Mouse (Mus musculus) forebrain, embryonic 13.5 days (tissue): ENCODE results near the gene Bag3. TPM values are rescaled to one million over a fixed set of nuclear protein-coding genes. Genes with fewer than 3 reads are reported as not detected.

Source experiments
- ATAC-seq: fragments of 200-750 bp; cut with Nextera tagmentation; 2 replicates; pipeline ENCODE4 v1.8.0; 2017
- H3K27ac ChIP-seq: fragments of 300-500 bp; sonication (generic); 2 replicates; pipeline ENCODE4 v1.5.1; 2015; ENCODE audit warnings: inconsistent platforms, mild to moderate bottlenecking, moderate library complexity
- H3K27me3 ChIP-seq: fragments of 300-500 bp; sonication (generic); 2 replicates; pipeline ENCODE4 v1.6.1; 2015; ENCODE audit warnings: mild to moderate bottlenecking, inconsistent platforms
- H3K36me3 ChIP-seq: fragments of 300-500 bp; sonication (generic); 2 replicates; pipeline ENCODE4 v1.6.1; 2015; ENCODE audit warnings: mild to moderate bottlenecking, inconsistent platforms; ENCODE audit not compliant: poor library complexity, severe bottlenecking
- H3K4me1 ChIP-seq: fragments of 300-500 bp; sonication (generic); 2 replicates; pipeline ENCODE4 v1.6.1; 2015; ENCODE audit warnings: inconsistent platforms
- H3K4me2 ChIP-seq: fragments of 300-500 bp; sonication (generic); 2 replicates; pipeline ENCODE4 v1.6.1; 2015; ENCODE audit warnings: inconsistent platforms, mild to moderate bottlenecking, moderate library complexity
- H3K4me3 ChIP-seq: fragments of 300-500 bp; sonication (generic); 2 replicates; pipeline ENCODE4 v1.5.1; 2015; ENCODE audit warnings: mild to moderate bottlenecking, inconsistent platforms
- H3K9ac ChIP-seq: fragments of 300-500 bp; sonication (generic); 2 replicates; pipeline ENCODE4 v1.6.1; 2015; ENCODE audit warnings: mild to moderate bottlenecking, inconsistent platforms
- H3K9me3 ChIP-seq: fragments of 300-500 bp; sonication (generic); replicated peaks from 2 replicates; pipeline ENCODE4 v1.6.1; 2016; ENCODE audit warnings: inconsistent platforms
- WGBS: fragments of 180-500 bp; shearing (Covaris S2); methylation state at CpG from one replicate; pipeline ENCODE4 v1.1.7; 2015; 5-methylcytosine and 5-hydroxymethylcytosine counted together
- polyA plus RNA-seq: library from polyadenylated mRNA; unstranded; fragments of >200 nt; fragmentation: Nextera tagmentation; extraction: Ambion mirVana; gene quantifications from 2 replicates; pipeline ENCODE4 v1.2.1, GENCODE M21; 2015

Bag3 gene
- polyA plus RNA-seq, 1 experiment from 2014 or later = 2.1 TPM

DNA sequence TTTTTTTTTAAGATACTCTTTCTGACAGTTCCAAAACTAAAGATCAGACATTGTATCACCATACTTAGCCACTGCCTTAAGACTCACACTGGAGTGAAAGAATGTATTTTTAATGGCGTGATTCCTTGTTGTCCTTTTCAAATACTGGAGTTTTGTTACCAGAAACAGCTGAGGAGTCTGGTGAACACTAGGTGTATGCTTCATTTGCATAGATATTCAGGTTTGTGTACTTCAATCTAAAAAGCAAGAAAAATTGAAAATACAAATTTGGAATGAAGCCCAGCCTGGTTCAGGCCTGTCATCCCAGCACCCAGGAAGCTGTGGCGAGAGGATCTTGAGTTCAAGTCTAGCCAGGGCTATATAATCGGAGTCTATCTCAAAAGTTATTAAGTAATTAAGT lies 1.2 kb downstream of the Bag3 start:
- peaks cover 26% of the 10 kb centered on the region for H3K27me3 ChIP-seq
- H3K4me2 ChIP-seq = peak overlapping the region; percentile 80; the same call in 1 of the 2 replicates
- no peaks in the 10 kb centered on the region for H3K36me3 ChIP-seq
- H3K4me3 ChIP-seq = peak overlapping the region; percentile 45; the same call in 1 of the 2 replicates
- 85% methylated on average over 3 of the region's 3 CpGs for WGBS
- H3K4me1 ChIP-seq = peaks cover 24% of the 10 kb centered on the region
- no peak for ATAC-seq
- no peaks in the 10 kb centered on the region for H3K9me3 ChIP-seq
- no peak overlapping the region for H3K9ac ChIP-seq
- H3K27ac ChIP-seq = no peak overlapping the region

DNA sequence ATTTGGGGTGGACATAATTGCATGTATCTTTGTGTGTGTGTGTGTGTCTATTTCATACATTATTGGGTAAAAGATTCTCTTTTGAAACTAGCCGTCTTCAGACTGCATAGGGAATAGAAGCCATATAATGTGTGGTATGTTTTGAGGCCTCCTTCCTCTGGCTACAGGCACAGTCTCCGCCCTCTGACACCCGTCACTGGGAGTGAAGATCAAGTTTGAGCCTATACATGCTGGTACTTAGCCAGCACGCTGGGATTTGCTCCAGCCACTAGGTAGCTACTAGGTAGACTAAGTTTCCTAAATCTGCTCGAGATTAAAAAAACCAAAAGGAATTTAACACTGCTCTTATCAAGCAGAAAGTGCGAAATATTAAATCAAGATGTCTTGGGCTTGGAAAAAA lies 3.2 kb downstream of the Bag3 start:
- no peak overlapping the region for H3K9ac ChIP-seq
- H3K36me3 ChIP-seq = no peaks in the 10 kb centered on the region
- H3K4me2 ChIP-seq = no peak overlapping the region
- no peak for ATAC-seq
- H3K27me3 ChIP-seq = peaks cover 26% of the 10 kb centered on the region
- no peaks in the 10 kb centered on the region for H3K9me3 ChIP-seq
- H3K4me3 ChIP-seq = no peak overlapping the region
- peaks cover 42% of the 10 kb centered on the region for H3K4me1 ChIP-seq
- H3K27ac ChIP-seq = no peak overlapping the region
- 75% methylated on average over 6 of the region's 6 CpGs for WGBS

DNA sequence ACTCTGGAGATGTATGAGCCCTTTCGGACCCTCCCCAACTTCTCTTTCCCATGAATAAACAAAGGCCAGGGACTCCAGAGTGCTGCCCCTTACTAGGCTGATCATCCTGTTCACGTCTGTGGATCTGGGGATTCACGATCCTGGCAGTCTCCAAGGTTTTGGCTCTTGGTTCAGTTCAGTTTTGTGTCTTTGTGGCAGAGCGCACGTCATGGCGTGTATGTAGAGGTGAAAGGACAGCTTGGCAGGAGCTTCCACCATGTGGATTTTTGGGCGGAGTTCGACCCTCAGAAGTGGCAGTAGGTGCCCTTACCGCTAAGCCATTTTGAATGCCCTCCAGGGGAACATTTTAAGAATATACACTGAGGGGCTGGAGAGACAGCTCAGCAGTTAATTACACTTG lies 5.2 kb downstream of the Bag3 start:
- Histone ChIP-seq H3K4me3 (no peak overlapping the region), H3K9me3 (no peaks in the 10 kb centered on the region), H3K27me3 (peaks cover 8% of the 10 kb centered on the region), H3K4me2 (no peak overlapping the region), H3K4me1 (peaks cover 54% of the 10 kb centered on the region), H3K36me3 (no peaks in the 10 kb centered on the region), H3K27ac (no peak overlapping the region), H3K9ac (no peak overlapping the region)
- no peak for ATAC-seq
- 85% methylated on average over 9 of the region's 9 CpGs for WGBS

GRCm38 (mm10) chr7:128529126-128529525 lies 5.7 kb downstream of the Bag3 start:
- peaks cover 50% of the 10 kb centered on the region for H3K4me1 ChIP-seq
- H3K27ac ChIP-seq = peak overlapping the region; percentile 3; the same call in 1 of the 2 replicates
- no peaks in the 10 kb centered on the region for H3K36me3 ChIP-seq
- no peak for ATAC-seq
- no peak overlapping the region for H3K4me3 ChIP-seq
- H3K9me3 ChIP-seq = no peaks in the 10 kb centered on the region
- no peak overlapping the region for H3K9ac ChIP-seq
- WGBS = 58% methylated on average over 6 of the region's 6 CpGs
- H3K27me3 ChIP-seq = peaks cover 3% of the 10 kb centered on the region
- H3K4me2 ChIP-seq = no peak overlapping the region

GRCm38 (mm10) chr7:128529574-128530051 lies 6.2 kb downstream of the Bag3 start:
- ATAC-seq = peak; percentile 63; the same call in 1 of the 2 replicates

GRCm38 (mm10) chr7:128531031-128531430 lies 7.6 kb downstream of the Bag3 start:
- Histone ChIP-seq H3K4me3 (no peak overlapping the region), H3K36me3 (no peaks in the 10 kb centered on the region), H3K4me2 (peak overlapping the region; percentile 37), H3K9ac (peak overlapping the region; percentile 48), H3K9me3 (no peaks in the 10 kb centered on the region), H3K4me1 (peaks cover 63% of the 10 kb centered on the region), H3K27ac (peak overlapping the region; percentile 42), H3K27me3 (no peaks in the 10 kb centered on the region)
- 8% methylated on average over 11 of the region's 11 CpGs for WGBS
- no peak for ATAC-seq

More at GRCm38 (mm10) chr7:128529574-128530051, 6.2 kb downstream of the Bag3 start:
- Histone ChIP-seq H3K9me3 (no peaks in the 10 kb centered on the region), H3K4me2 (no peak overlapping the region), H3K9ac (no peak overlapping the region), H3K36me3 (no peaks in the 10 kb centered on the region), H3K4me3 (no peak overlapping the region), H3K4me1 (peaks cover 49% of the 10 kb centered on the region), H3K27ac (peak overlapping the region; percentile 22; the same call in 1 of the 2 replicates), H3K27me3 (no peaks in the 10 kb centered on the region)
- 35% methylated on average over 14 of the region's 14 CpGs for WGBS

DNA sequence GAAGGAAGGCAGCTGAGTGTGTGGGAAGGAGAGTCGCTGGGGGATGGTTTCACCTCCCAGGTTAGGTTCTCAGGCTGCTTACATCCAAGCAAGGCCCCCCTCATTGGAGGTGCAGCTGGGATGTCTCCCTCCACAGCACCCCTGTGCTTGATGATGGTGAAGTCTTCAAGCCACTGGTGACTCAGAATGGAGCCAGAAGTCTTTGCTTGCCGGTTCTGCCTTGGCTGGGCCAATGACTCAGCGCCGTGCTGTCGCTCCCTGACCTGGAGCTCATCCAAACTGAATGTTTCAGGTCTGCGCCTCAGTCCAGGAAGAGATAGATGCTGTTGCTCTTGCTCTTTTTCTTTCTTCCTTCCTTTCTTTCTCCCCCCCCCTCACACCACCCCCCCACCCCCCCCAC lies 8.5 kb downstream of the Bag3 start:
- Histone ChIP-seq H3K4me3 (no peak overlapping the region), H3K4me1 (peaks cover 68% of the 10 kb centered on the region)
- WGBS = 51% methylated on average over 6 of the region's 6 CpGs

DNA sequence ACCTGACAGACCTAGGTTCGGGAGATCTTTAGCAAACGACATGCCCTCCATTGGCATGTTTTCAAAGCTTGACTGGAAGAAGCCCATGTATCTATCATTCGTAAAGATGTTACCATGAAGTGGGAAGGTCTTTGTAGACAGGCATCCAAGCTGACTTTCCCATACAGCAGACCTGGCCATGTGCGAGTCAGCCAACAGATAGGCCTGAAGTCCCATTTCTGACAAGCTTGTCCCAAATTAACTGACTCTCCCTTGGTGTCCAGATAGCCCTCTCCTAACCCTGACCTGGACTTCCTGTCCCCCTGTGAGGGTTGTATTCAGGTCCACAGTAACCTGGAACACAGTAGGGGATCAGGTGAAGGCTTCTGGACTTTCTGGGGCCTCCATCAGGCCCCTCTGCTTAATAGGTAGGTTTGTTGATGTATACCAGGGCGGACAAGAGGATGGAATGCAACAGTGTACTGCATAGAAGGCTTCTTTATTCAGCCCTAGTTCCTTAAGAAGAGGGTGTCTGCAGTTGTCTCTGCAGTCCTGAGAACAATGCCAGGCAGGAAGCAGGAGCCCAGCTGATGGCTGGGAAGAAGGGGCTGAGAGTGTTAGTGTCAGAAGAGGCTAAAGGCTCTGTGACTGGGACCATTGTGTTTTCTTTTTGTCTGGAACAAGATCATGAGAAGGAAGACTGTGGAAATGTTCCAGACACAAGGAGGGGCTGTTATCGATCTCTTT lies 9.2 kb downstream of the Bag3 start:
- no peak overlapping the region for H3K9ac ChIP-seq
- 80% methylated on average over 6 of the region's 6 CpGs for WGBS
- H3K27me3 ChIP-seq = no peaks in the 10 kb centered on the region
- H3K4me2 ChIP-seq = no peak overlapping the region
- no peaks in the 10 kb centered on the region for H3K36me3 ChIP-seq
- H3K4me3 ChIP-seq = no peak overlapping the region
- H3K27ac ChIP-seq = no peak overlapping the region
- no peaks in the 10 kb centered on the region for H3K9me3 ChIP-seq
- peaks cover 68% of the 10 kb centered on the region for H3K4me1 ChIP-seq
- ATAC-seq = no peak

More for the DNA sequence above, 8.5 kb downstream of the Bag3 start:
- Histone ChIP-seq H3K27me3 (no peaks in the 10 kb centered on the region), H3K9ac (no peak overlapping the region), H3K9me3 (no peaks in the 10 kb centered on the region), H3K36me3 (no peaks in the 10 kb centered on the region), H3K27ac (no peak overlapping the region), H3K4me2 (no peak overlapping the region)
- no peak for ATAC-seq

- H3K9ac ChIP-seq = no peak overlapping the region
- peak overlapping the region; percentile 45 for H3K27ac ChIP-seq
- H3K27me3 ChIP-seq = no peaks in the 10 kb centered on the region
- H3K4me1 ChIP-seq = peaks cover 55% of the 10 kb centered on the region
- H3K4me3 ChIP-seq = no peak overlapping the region
- H3K4me2 ChIP-seq = no peak overlapping the region; the same call in 1 of the 2 replicates
- WGBS = 14% methylated on average over 5 of the region's 5 CpGs
- H3K36me3 ChIP-seq = no peaks in the 10 kb centered on the region
- H3K9me3 ChIP-seq = no peaks in the 10 kb centered on the region
- ATAC-seq = no peak; the same call in 1 of the 2 replicates
Measured at GRCm38 (mm10) chr7:128534984-128535491, 11.6 kb downstream of the Bag3 start.

- Histone ChIP-seq H3K4me3 (no peak overlapping the region), H3K9me3 (no peaks in the 10 kb centered on the region), H3K27me3 (no peaks in the 10 kb centered on the region), H3K9ac (no peak overlapping the region), H3K27ac (no peak overlapping the region), H3K36me3 (no peaks in the 10 kb centered on the region), H3K4me1 (peaks cover 48% of the 10 kb centered on the region), H3K4me2 (no peak overlapping the region)
- ATAC-seq = no peak
- 11% methylated on average over 3 of the region's 3 CpGs for WGBS
Measured at GRCm38 (mm10) chr7:128536074-128536473, 12.7 kb downstream of the Bag3 start.

DNA sequence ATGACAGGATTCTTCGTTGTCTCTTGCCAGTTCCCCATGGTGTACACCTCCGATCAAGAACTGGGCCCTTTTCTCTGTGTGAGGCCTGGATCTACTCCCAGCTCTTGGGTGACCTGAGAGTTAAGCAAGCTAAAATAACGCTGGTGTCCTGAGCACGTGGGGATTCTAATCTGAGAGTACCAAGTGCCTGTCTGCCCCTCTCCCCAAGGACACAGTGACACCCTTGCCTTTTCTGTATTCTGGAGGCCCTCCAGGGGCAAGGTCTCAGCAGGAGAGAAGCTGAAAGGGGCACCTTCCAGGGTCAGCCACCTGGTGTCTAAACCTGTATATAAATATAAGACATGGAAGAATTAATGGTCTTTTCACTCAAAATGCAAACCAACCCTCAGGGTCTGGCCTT lies 14.3 kb downstream of the Bag3 start:
- no peaks in the 10 kb centered on the region for H3K9me3 ChIP-seq
- H3K36me3 ChIP-seq = no peaks in the 10 kb centered on the region
- 88% methylated on average over 4 of the region's 4 CpGs for WGBS
- no peak overlapping the region for H3K4me3 ChIP-seq
- no peak for ATAC-seq
- H3K4me2 ChIP-seq = no peak overlapping the region
- H3K27ac ChIP-seq = no peak overlapping the region
- H3K9ac ChIP-seq = no peak overlapping the region
- peaks cover 40% of the 10 kb centered on the region for H3K4me1 ChIP-seq
- H3K27me3 ChIP-seq = no peaks in the 10 kb centered on the region

DNA sequence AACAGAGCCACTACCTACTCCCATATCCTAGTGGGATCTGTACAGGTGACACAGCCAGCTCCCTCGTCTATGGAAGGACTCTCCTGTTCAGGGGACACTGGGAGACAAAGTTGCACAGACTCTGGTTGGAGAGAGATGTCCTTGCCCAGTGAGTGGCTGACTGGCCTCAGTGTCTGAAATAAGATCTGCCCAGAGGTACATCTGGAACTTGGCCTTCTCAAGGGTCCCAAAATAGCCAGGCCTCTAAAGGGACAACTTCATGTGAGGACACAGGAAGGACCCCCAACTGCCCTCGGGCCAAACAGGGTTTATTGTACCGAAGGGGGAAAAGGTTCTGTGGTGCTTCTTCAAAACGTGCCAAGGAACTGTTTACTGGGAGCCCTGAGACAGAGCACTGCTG lies 14.8 kb downstream of the Bag3 start:
- no peak for ATAC-seq
- 72% methylated on average over 4 of the region's 4 CpGs for WGBS
- no peak overlapping the region for H3K9ac ChIP-seq
- H3K27me3 ChIP-seq = no peaks in the 10 kb centered on the region
- H3K27ac ChIP-seq = no peak overlapping the region
- H3K36me3 ChIP-seq = no peaks in the 10 kb centered on the region
- no peak overlapping the region for H3K4me3 ChIP-seq
- no peak overlapping the region for H3K4me2 ChIP-seq
- H3K4me1 ChIP-seq = peaks cover 35% of the 10 kb centered on the region
- H3K9me3 ChIP-seq = no peaks in the 10 kb centered on the region
